Mouse (Mus musculus): ENCODE data around the gene Gm17359.
A peak's percentile ranks its signal among the peaks of the same experiment; 100 is the strongest.

Gm17359 gene

DNA sequence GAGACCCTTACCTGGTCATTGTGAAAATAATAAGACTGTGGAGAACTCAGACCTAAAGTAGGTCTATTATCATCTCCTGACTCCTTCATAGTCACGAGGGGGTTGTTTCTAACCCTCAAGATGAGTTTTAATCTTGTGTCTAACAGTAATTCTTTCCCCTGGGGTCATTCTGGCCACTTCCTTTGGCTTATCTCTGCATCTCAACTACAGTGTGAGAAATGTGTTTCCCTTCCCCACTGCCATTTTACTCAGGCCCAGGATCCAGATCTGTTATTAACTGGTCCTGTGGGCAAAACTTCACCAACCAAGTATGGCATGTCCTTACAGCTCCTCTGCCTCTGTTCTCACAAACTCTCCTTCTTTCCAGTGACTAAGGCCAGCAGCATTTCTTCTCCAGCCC is 12.8 kb downstream of the Gm17359 start:
- no peak for DNase-seq (ENCODE audit: low spot score)

- no peak for DNase-seq (ENCODE audit: low spot score)
These were observed 22.3 kb downstream of the Gm17359 start for GRCm38 (mm10) chr3:79358721-79359120.

DNA sequence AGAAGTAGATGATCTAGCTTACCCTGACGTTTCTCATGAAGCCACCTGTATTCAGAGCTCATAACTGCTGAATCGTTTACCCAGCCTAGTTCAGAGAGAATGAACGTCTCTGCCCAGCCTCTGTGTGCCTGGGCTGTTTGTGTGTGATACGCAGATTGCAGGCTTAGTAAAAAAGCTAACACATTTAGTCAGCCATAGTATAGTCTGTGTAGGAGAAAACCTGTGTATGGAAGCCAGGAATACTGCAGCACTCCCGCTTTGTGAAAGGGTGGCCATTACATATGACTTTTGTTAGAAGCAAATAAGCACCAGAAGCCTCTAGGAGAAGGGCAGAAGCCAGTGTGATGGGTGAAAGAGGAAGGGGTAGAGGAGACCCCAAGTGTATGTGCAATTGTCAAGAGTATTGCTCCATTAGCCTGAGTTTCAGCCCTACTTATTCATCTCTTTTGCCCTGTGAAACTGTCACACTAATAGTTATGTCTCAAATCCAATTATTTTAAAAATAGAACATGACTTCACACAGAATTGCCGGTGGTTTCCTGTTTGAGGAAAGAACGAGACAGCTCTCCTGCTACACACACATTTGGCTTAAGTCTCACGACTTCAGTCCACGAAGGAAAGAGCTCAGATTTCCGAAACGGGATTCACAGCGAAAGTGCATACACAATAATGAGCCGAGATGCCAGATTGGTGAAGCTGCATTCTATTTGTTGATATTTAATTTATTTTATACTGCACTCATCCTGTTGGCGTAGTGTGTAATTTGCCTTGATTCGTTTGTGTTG is 24.0 kb downstream of the Gm17359 start:
- peak; percentile 79 for DNase-seq (ENCODE audit: low spot score)

- DNase-seq (ENCODE audit: low spot score) = no peak
These were observed 29.6 kb downstream of the Gm17359 start for GRCm38 (mm10) chr3:79366098-79366497.

DNA sequence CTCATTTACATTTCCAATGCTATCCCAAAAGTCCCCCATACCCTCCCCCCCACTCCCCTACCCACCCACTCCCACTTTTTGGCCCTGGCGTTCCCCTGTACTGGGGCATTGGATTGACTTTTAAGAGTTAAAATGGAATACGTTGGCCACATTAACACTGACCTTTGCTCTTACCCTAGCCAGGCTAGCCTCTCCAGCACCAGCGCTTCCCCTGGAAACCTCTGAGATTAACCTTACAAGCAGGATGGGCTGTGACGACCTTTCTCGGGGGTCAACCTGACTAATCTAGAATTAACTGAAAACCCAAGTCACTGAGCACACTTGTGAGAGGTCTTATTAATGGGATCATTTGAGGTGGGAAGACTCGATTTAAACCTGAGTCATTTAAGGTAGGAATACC is 31.8 kb downstream of the Gm17359 start:
- DNase-seq (ENCODE audit: low spot score) = no peak

GRCm38 (mm10) chr3:79370385-79370929 is 34.0 kb downstream of the Gm17359 start:
- no peak for DNase-seq (ENCODE audit: low spot score)

DNA sequence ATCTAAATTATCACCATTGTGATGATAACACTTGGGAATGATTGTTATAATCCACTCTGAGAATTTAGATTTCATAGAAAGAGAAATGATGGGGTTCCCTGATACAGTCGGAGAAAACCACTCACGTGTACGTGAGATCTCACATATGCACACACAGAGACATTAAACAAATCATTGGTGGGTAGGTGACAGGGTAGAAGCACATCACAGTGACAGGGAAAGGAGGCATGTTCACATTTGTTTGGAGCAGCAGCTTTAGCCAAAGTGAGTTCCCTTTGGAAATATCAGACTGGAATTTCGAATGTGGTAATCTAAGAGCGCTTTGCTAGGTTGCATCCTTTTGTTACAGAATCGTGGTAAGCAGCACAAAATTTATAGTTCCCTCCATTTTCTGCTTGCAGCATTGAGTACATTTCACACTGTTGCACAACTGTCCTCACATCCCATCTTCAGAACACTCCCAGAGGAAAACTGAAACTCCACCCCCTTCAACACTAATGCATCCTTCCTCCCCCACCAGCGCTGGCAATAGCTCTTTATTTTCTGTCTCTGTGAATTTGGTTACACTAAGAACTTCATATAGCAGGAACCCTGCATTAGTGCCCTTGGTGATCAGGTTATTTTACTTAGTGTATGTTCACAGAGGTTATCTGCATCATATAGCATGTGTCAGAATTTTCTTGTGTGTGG is 35.2 kb downstream of the Gm17359 start:
- peak; percentile 43 for DNase-seq (ENCODE audit: low spot score)

DNA sequence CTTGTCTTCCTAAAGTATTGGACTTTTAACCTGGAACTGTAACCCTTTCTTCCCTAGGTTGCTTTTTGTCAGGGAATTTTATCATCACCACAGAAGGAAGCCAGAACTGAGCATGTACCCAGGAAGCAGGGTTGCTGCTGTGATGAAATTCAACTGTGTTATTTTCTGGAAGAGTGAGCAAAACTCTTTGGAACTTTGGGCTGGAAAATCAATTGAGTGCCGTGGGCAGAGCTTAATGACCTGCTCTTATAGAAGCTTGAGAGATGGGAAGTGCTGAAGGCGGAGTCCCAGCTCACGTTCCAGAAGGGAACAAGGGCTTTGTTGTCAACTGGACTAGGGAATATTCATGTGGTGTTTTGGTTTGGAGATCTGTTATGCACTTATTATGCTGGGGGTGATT is 37.5 kb downstream of the Gm17359 start:
- DNase-seq (ENCODE audit: low spot score) = no peak

GRCm38 (mm10) chr3:79378086-79378485 is 41.6 kb downstream of the Gm17359 start:
- no peak for DNase-seq (ENCODE audit: low spot score)

DNA sequence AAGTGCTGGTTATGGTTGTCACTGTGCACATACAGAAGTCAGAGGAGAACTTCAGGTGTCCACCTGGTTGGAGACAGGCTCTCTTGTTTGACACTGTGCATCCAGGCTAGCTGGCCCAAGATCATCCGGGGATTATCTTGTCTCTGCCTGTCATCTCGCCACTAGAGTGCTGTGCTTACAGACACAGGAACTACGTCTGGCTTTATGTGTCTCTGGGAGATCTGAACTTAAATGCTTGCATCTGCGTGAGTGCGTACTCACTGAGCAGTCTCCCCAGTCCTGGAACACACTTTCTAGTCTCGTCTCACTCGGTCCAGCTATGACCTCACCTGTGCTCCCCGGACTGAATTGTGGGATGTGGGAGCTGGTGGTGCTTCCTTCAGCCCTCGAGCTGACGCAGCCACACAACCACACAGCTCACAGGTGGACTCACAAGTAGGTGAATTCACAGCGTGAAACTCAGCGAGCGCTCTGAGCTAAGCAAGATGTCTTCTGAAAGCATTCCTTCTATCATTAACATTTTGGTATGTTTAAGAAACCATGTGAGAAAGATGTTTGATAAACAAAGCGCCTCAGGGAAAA is 42.9 kb downstream of the Gm17359 start:
- DNase-seq (ENCODE audit: low spot score) = no peak

GRCm38 (mm10) chr3:79379873-79380595 is 43.6 kb downstream of the Gm17359 start:
- DNase-seq (ENCODE audit: low spot score) = no peak

DNA sequence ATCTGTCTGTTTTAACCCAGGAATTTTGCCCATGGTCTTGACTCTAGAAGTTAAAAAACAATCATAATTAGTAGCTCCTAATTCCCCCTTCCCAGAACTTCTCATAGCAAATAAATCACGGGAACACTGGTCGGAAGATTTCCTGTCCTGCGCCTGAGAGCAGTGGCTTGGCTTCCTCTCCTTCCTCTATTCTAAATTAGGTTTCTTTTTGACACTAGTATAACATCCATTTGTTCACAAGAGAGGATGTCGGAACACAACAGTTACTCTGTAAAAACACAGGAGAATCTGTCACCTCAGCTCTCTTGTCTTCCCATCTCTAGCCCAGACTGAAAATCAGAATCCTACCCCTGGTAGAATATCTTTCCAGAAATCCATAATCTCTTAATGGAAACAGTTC is 44.9 kb downstream of the Gm17359 start:
- no peak for DNase-seq (ENCODE audit: low spot score)

DNA sequence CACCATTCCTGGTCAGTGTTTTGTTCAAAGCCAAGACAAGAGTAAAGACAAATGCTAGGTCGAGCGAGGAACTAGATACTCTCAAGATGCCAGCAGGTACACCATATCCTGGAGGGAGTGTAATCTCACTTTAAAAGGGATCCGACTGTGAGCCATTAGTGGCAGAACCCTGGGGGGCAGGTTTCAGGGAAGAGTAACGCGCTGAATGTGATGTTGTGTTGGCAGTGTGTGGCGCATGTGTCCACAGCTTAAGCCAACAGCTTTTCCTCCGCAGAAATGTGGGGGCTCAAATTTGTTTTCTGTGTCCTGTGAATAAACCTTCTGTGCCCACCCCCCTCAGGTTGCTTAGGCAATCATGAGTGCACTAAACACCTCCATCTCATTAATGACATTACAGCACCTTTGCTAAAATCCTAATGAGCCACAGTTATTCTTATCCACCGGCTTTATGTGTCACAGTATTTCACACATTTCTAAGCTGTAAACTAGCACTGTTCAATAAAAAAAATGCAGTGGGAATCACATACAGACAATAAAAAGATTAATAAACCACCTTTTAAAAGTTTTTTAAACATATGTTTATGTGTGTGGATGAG is 49.1 kb downstream of the Gm17359 start:
- DNase-seq (ENCODE audit: low spot score) = no peak

DNA sequence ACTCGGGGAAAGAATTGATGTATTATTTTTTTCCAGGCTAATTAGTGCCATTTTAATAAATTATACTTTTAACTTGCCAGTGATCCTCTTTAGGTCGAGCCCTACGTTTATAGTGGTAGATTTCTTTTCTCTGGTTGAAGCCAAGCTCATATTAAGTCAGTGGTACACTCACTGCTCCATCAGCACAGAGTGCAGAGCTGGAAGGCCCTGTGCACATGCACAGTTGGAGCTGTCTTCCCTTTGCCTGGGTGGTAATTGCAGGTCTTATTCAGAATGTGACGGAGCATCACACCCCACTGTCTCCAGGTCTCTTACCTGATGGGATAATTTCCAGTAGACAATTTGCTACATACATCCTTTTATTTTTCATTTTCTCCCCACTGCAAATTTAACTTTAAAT is 52.6 kb downstream of the Gm17359 start:
- DNase-seq (ENCODE audit: low spot score) = no peak

DNA sequence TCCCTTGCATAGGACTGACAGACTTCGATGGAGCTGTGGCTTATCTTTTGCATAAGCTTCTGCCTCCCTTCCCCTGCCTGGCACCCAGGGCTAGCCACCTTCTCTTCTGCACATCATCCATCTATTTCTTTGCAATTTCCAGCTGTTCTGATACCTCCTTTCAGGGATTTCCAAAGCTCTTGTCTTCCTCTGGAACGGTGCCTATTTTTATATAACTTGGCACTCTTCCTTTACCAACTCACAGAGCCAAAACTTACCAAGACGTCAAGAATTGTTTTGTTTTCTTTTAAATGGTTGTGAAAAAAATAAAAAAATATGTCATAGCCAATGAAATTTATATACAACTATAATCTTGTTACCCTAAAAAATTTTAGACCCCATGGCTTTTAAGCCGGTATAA is 64.1 kb downstream of the Gm17359 start:
- DNase-seq (ENCODE audit: low spot score) = peak; percentile 31

DNA sequence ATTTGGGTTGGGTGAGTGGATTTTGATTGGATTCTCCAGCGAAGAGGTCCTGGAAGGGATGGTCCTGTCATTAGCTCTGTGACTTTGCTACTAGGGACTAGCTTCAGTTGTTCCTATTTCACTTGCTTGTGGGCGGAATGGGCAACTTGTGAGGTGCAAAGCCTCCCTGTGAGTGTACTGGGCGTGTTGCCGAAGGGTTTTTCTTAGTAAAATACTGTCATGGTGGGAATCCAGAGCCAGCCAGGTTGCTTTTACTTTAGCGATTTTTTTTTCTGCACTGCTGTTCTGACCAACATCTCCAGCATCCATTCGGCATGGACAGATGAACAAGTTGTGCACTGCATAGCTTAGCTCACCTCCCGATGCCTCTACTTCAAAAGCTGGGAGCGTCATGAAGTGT is 65.6 kb downstream of the Gm17359 start:
- no peak for DNase-seq (ENCODE audit: low spot score)

DNA sequence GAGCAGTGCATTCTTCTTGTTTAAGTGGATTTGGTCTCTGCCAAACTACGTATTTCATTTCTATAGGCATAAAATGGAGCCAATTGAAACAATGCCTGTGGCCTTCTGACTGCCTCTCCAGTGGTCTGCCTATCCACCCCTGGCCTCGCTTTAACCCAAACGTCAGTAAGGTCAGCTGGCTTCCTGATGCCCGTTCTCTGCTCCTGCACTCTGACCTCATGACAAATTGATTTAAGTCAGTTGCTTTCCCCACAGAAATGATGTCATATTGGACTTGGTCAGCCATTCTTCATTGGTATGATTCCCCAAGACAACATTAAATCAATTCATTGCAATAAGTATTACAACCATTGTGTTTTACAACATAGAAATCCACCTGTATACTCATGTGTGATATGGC is 72.1 kb downstream of the Gm17359 start:
- no peak for DNase-seq (ENCODE audit: low spot score)

DNA sequence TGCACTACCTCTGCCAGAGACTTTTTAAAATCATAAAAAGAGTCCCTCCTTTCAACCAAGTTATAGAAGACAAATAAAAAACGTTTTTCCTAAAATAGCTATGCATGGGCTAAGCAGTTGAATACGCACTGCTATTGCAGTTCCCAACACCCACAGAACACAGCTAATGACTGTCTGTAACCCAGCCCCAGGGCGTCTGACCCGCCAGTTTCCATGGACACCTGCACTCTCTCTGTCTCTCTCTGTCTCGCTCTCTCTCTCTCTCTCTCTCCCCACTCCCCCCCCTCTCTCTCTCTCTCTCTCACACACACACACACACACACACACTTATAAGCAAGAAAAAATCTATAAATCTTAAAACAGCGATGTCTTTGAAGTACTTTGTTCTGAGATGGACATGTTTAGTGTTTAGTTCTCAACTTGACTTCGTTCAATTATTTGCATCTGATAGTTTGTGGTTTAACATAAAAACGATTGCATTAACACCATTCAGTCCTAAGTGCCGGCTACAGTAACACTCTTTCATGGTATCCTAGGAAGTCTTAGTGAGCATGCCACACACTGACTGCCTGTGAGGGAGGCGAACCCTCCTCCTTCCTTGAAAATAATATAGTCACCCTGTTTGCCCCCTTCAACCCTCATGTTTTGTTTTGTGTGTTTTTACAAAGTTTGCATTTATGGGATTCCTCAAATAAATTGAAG is 73.6 kb downstream of the Gm17359 start:
- DNase-seq (ENCODE audit: low spot score) = no peak

DNA sequence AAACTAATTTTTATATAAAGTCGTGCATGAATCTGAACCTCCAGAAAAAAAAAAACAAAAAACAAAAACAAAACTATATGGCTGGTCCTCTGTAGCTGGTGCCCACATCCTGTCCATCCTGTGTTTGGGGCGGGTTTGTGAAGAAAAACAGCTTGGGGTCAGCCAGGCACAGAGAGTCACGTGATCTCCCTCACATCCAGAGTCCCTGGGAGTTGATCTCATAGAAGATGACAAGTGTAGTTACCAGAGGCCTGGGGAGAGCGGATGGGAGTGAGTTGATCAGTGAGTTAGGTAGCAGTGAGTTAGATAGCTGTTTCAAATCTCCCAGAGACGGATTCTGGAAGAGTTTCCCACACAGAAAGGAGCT is 74.2 kb downstream of the Gm17359 start:
- no peak for DNase-seq (ENCODE audit: low spot score)

- DNase-seq (ENCODE audit: low spot score) = no peak
These were observed 75.2 kb downstream of the Gm17359 start for GRCm38 (mm10) chr3:79411666-79412065.

GRCm38 (mm10) chr3:79413492-79413891 is 77.0 kb downstream of the Gm17359 start:
- no peak for DNase-seq (ENCODE audit: low spot score)
